Mouse (Mus musculus): ENCODE data around the gene Rtca. TPM values are rescaled to one million over a fixed set of nuclear protein-coding genes. Genes with fewer than 3 reads are reported as not detected.

Rtca gene
- polyA plus RNA-seq, 1 experiment from 2014 or later: 68.6 TPM

Other genes starting within 250 kb of the Rtca start
- 6.3 and 6.5 TPM in 2 replicates for gene Cdc14a, start 84.2 kb downstream of the Rtca start, polyA plus RNA-seq (2014; fragmentation: Nextera tagmentation; extraction: Ambion mirVana)
- 21.7 and 26.7 TPM in 2 replicates for gene Dbt, start 4.9 kb upstream of the Rtca start, polyA plus RNA-seq (2014; fragmentation: Nextera tagmentation; extraction: Ambion mirVana)
- gene Lrrc39, start 54.8 kb upstream of the Rtca start, polyA plus RNA-seq (2014; fragmentation: Nextera tagmentation; extraction: Ambion mirVana): 31.5 and 34.5 TPM in 2 replicates
- gene Sass6, start 86.8 kb upstream of the Rtca start, polyA plus RNA-seq (2014; fragmentation: Nextera tagmentation; extraction: Ambion mirVana): 18.1 and 23.9 TPM in 2 replicates
- gene Trmt13, start 106.4 kb upstream of the Rtca start, polyA plus RNA-seq (2014; fragmentation: Nextera tagmentation; extraction: Ambion mirVana): 19.9 and 20.7 TPM in 2 replicates
- gene Mfsd14a, start 154.5 kb upstream of the Rtca start, polyA plus RNA-seq (2014; fragmentation: Nextera tagmentation; extraction: Ambion mirVana): 64.2 and 66.8 TPM in 2 replicates
- gene Gm43191, start 173.1 kb upstream of the Rtca start, polyA plus RNA-seq (2014; fragmentation: Nextera tagmentation; extraction: Ambion mirVana): not detected in 2 replicates
- 13.4 and 15.9 TPM in 2 replicates for gene Slc35a3, start 204.6 kb upstream of the Rtca start, polyA plus RNA-seq (2014; fragmentation: Nextera tagmentation; extraction: Ambion mirVana)